Mouse (Mus musculus) CH12.LX (cell line): ENCODE results near the gene Nktr. TPM values are rescaled to one million over a fixed set of nuclear protein-coding genes. Genes with fewer than 3 reads are reported as not detected.

Experiments used
- DNase-seq: peaks from one replicate; pipeline ENCODE4 v3.0.0-alpha.2; 2013; ENCODE audit errors: extremely low read depth
- H3K27ac ChIP-seq: 2 replicates; pipeline ENCODE4 v1.5.1; 2012; ENCODE audit warnings: low read depth, mild to moderate bottlenecking, control low read depth, moderate library complexity; ENCODE audit not compliant: insufficient read depth
- H3K27me3 ChIP-seq: replicated peaks from 2 replicates; pipeline ENCODE3; 2012; ENCODE audit warnings: inconsistent platforms
- H3K36me3 ChIP-seq, 2 experiments: replicated peaks in 1 of 2; 2 replicates each; pipeline versions ENCODE3 to v1.6.1; 2012; ENCODE audit warnings: inconsistent platforms in 1 of 2, low read length in 1 of 2, mild to moderate bottlenecking in 1 of 2, mixed read lengths in 1 of 2, moderate library complexity in 1 of 2; ENCODE audit not compliant: control insufficient read depth in 1 of 2, insufficient read depth in 1 of 2
- H3K4me1 ChIP-seq, 2 experiments: 2 replicates each; pipeline ENCODE4 v1.6.1; 2012; ENCODE audit warnings: inconsistent platforms in 1 of 2, moderate library complexity in 1 of 2; ENCODE audit not compliant: insufficient read depth in 2 of 2, control insufficient read depth in 1 of 2
- H3K4me2 ChIP-seq: 2 replicates; pipeline ENCODE4 v1.6.1; 2012; ENCODE audit warnings: low read depth, mild to moderate bottlenecking, control low read depth; ENCODE audit not compliant: poor library complexity, insufficient read depth, severe bottlenecking
- H3K4me3 ChIP-seq, 3 experiments: fragments of 150-350 bp in 1 of 3; sonication (generic) in 1 of 3; replicated peaks in 1 of 3; 2 replicates each; pipeline versions ENCODE3 to v1.5.1; 2011 to 2012; ENCODE audit warnings: low read depth in 2 of 3, low read length in 2 of 3, mild to moderate bottlenecking in 2 of 3, moderate library complexity in 2 of 3, control low read depth in 1 of 3, improper control_type of control experiment in 1 of 3, inconsistent platforms in 1 of 3, mixed read lengths in 1 of 3; ENCODE audit not compliant: poor library complexity in 1 of 3
- H3K79me2 ChIP-seq: replicated peaks from 2 replicates; pipeline ENCODE4 v1.6.1; 2012; ENCODE audit warnings: mild to moderate bottlenecking, moderate library complexity; ENCODE audit not compliant: control insufficient read depth, poor library complexity, insufficient read depth, severe bottlenecking; ENCODE audit errors: extremely low read depth
- H3K9ac ChIP-seq: 2 replicates; pipeline ENCODE4 v1.6.1; 2012; ENCODE audit warnings: low read depth, mild to moderate bottlenecking, control low read depth, moderate library complexity; ENCODE audit not compliant: insufficient read depth
- H3K9me3 ChIP-seq: replicated peaks from 2 replicates; pipeline ENCODE3; 2012; ENCODE audit warnings: low read length, inconsistent platforms, mixed read lengths
- BHLHE40 ChIP-seq: IDR thresholded peaks from 2 replicates; pipeline ENCODE4 v1.6.1; 2011; ENCODE audit warnings: mild to moderate bottlenecking, low read depth, low read length, improper control_type of control experiment
- CHD1 ChIP-seq: IDR thresholded peaks from 2 replicates; pipeline ENCODE4 v1.6.1; 2012; ENCODE audit warnings: low read depth, low read length, improper control_type of control experiment, inconsistent platforms
- CHD2 ChIP-seq: IDR thresholded peaks from 2 replicates; pipeline ENCODE4 v1.6.1; 2011; ENCODE audit warnings: low read length, improper control_type of control experiment
- CTCF ChIP-seq, 2 experiments: IDR thresholded peaks in 1 of 2; conservative IDR thresholded peaks in 1 of 2; 2 replicates each; pipeline ENCODE4 v1.5.1; 2011 to 2012; ENCODE audit warnings: low read depth in 2 of 2, low read length in 2 of 2, improper control_type of control experiment in 1 of 2, inconsistent platforms in 1 of 2, mild to moderate bottlenecking in 1 of 2, moderate library complexity in 1 of 2
- ELF1 ChIP-seq: IDR thresholded peaks from 2 replicates; pipeline ENCODE4 v1.6.1; 2014; ENCODE audit warnings: low read depth, mild to moderate bottlenecking, inconsistent platforms, low read length, improper control_type of control experiment
- ETS1 ChIP-seq: conservative IDR thresholded peaks from 2 replicates; pipeline ENCODE4 v1.6.1; 2012; ENCODE audit warnings: low read depth, mild to moderate bottlenecking, inconsistent platforms, low read length, improper control_type of control experiment, moderate library complexity
- HCFC1 ChIP-seq: IDR thresholded peaks from 2 replicates; pipeline ENCODE4 v1.6.1; 2012; ENCODE audit warnings: low read depth, mild to moderate bottlenecking, inconsistent platforms, low read length, improper control_type of control experiment
- JUN ChIP-seq: IDR thresholded peaks from 2 replicates; pipeline ENCODE4 v1.6.1; 2011; ENCODE audit warnings: low read depth, mild to moderate bottlenecking, low read length, improper control_type of control experiment, moderate library complexity; ENCODE audit not compliant: insufficient read depth
- JUND ChIP-seq: conservative IDR thresholded peaks from 2 replicates; pipeline ENCODE4 v1.6.1; 2011; ENCODE audit warnings: low read depth, low read length, improper control_type of control experiment
- KAT2A ChIP-seq: IDR thresholded peaks from 2 replicates; pipeline ENCODE4 v1.6.1; 2012; ENCODE audit warnings: low read length, improper control_type of control experiment, inconsistent platforms; ENCODE audit not compliant: insufficient replicate concordance
- MAFK ChIP-seq: IDR thresholded peaks from 2 replicates; pipeline ENCODE4 v1.6.1; 2011; ENCODE audit warnings: low read length, improper control_type of control experiment; ENCODE audit not compliant: insufficient replicate concordance
- MAX ChIP-seq: IDR thresholded peaks from 2 replicates; pipeline ENCODE4 v1.6.1; 2011; ENCODE audit warnings: low read length, improper control_type of control experiment
- MEF2A ChIP-seq: IDR thresholded peaks from 2 replicates; pipeline ENCODE4 v1.6.1; 2014; ENCODE audit warnings: low read depth, mild to moderate bottlenecking, inconsistent platforms, low read length, improper control_type of control experiment, borderline replicate concordance
- MXI1 ChIP-seq: IDR thresholded peaks from 2 replicates; pipeline ENCODE4 v1.6.1; 2011; ENCODE audit warnings: mild to moderate bottlenecking, low read depth, low read length, improper control_type of control experiment
- NRF1 ChIP-seq: IDR thresholded peaks from 2 replicates; pipeline ENCODE4 v1.6.1; 2014; ENCODE audit warnings: low read depth, mild to moderate bottlenecking, inconsistent platforms, low read length, improper control_type of control experiment, moderate library complexity
- PAX5 ChIP-seq: IDR thresholded peaks from 2 replicates; pipeline ENCODE4 v1.6.1; 2012; ENCODE audit warnings: low read length, inconsistent platforms, mixed read lengths
- POLR2A ChIP-seq: IDR thresholded peaks from 2 replicates; pipeline ENCODE4 v1.6.1; 2011; ENCODE audit warnings: low read depth, mild to moderate bottlenecking, improper control_type of control experiment, low read length
- POLR2AphosphoS2 ChIP-seq: IDR thresholded peaks from 2 replicates; pipeline ENCODE4 v1.6.1; 2011; ENCODE audit warnings: low read depth, low read length, improper control_type of control experiment
- RCOR1 ChIP-seq: conservative IDR thresholded peaks from 2 replicates; pipeline ENCODE4 v1.6.1; 2012; ENCODE audit warnings: low read depth, mild to moderate bottlenecking, inconsistent platforms, low read length, improper control_type of control experiment
- TBP ChIP-seq: conservative IDR thresholded peaks from 2 replicates; pipeline ENCODE4 v1.6.1; 2011; ENCODE audit warnings: low read depth, low read length, improper control_type of control experiment
- TCF12 ChIP-seq: IDR thresholded peaks from 2 replicates; pipeline ENCODE4 v1.6.1; 2014; ENCODE audit warnings: low read depth, mild to moderate bottlenecking, inconsistent platforms, low read length, improper control_type of control experiment
- UBTF ChIP-seq: IDR thresholded peaks from 2 replicates; pipeline ENCODE4 v1.6.1; 2012; ENCODE audit warnings: low read depth, mild to moderate bottlenecking, inconsistent platforms, low read length, improper control_type of control experiment, moderate library complexity
- USF1 ChIP-seq: IDR thresholded peaks from 2 replicates; pipeline ENCODE4 v1.6.1; 2014; ENCODE audit warnings: low read depth, mild to moderate bottlenecking, inconsistent platforms, low read length, improper control_type of control experiment
- USF2 ChIP-seq: conservative IDR thresholded peaks from 2 replicates; pipeline ENCODE4 v1.6.1; 2011; ENCODE audit warnings: low read depth, low read length, improper control_type of control experiment
- ZKSCAN1 ChIP-seq: IDR thresholded peaks from 2 replicates; pipeline ENCODE4 v1.6.1; 2012; ENCODE audit warnings: low read depth, inconsistent platforms, low read length, improper control_type of control experiment, borderline replicate concordance
- ZMIZ1 ChIP-seq: IDR thresholded peaks from 2 replicates; pipeline ENCODE4 v1.6.1; 2012; ENCODE audit warnings: low read depth, mild to moderate bottlenecking, inconsistent platforms, low read length, improper control_type of control experiment
- ZNF384 ChIP-seq: IDR thresholded peaks from 2 replicates; pipeline ENCODE4 v1.6.1; 2012; ENCODE audit warnings: low read depth, low read length, improper control_type of control experiment, inconsistent platforms
- dilution Hi-C: fragments of 300-500 bp; cut with MboI; formaldehyde crosslinking; loops from 2 replicates; pipeline ENCODE4 v1.14.3; 2020; ENCODE audit warnings: low sequenced_read_pairs; ENCODE audit not compliant: extremely low pct_unique_long_range_greater_than_20kb, extremely low pct_ligation_motif_present
- in situ Hi-C: fragments of 300-500 bp; cut with MboI; formaldehyde crosslinking; loops from 3 replicates; pipeline ENCODE4 v1.14.3; 2019; ENCODE audit warnings: low sequenced_read_pairs, low pct_ligation_motif_present, low pct_unique_long_range_greater_than_20kb, mixed read lengths
- polyA plus RNA-seq: library from polyadenylated mRNA; unstranded; fragments of >175 nt; gene quantifications from 2 replicates; pipeline ENCODE4 v1.2.1, GENCODE M21; 2012; ENCODE audit warnings: low read depth; ENCODE audit not compliant: insufficient read length
- total RNA-seq, 2 experiments: library from RNA; depleted of rRNA; stranded (reverse); fragments of 300-350 nt in 1 of 2; fragments of >200 nt in 1 of 2; gene quantifications; 2 replicates each; pipeline ENCODE4 v1.2.3; 2012 to 2014

Gene Nktr
- total and polyA plus RNA-seq, 3 experiments: 31.0 to 65.0 (median 32.2) TPM

DNA sequence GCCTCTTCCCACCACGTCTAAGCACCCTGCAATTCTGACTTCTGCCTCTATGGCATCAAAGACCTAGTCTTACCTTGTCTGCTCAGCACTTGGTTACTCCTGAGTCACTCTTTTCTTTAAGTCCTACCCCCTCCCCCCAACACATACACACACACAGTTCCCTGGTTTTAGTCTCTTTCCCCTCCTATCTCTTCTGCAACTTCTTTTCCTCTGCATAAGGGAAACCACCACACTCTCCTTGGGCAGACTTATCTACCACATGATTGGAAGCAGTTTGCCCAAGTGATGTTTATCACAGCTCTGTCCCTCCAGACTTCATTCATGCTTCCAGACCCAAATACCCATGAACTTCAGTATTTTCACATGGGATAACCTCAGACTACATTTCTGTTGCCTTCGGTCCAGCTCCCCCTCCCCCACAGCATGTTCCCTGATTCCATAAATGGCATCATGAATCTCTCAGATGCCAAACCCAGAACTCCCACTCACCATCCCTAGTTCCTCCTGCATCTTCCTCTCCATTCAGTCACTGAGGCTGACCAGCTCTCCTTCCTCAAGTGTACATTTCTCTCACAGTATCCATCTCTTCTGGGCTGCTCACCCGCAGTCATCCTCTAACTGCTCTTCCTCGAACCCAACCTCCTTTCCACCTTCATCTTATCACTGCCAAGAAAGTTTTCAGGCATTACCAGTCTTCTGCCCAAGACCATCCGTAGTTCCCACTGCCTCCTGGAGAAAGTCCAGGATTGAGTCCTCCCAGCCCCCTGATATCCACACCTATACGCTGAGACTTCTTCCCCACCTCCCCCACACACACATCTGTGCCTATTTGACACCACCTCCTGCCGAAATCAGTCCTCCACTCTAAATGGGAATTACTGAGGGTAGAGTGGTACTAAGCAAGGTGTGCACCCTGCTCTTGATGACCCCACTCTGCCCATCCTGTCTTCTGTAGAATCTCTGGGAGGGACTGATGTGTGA is 10.2 kb upstream of the Nktr start:
- Histone ChIP-seq H3K4me1 (peaks cover 16 to 41% of the 10 kb centered on the region in 2 experiments), H3K79me2 (peaks cover 9% of the 10 kb centered on the region), H3K9me3 (no peaks in the 10 kb centered on the region), H3K36me3 (peaks cover 7 to 23% of the 10 kb centered on the region in 2 experiments), H3K4me2 (no peak overlapping the region), H3K27ac (no peak overlapping the region), H3K27me3 (no peaks in the 10 kb centered on the region), H3K9ac (no peak overlapping the region), H3K4me3 (no peak overlapping the region)
- in situ Hi-C loops (no loop called here), dilution Hi-C loops (no loop called here)
- no peak for DNase-seq
- TF ChIP-seq ZNF384: no peak
- TF ChIP-seq TBP: no peak
- TF ChIP-seq MAX: no peak
- no peak for TF ChIP-seq CTCF (conservative IDR thresholded peaks at IDR 0.05 in 1 of 2, IDR thresholded peaks at IDR 0.05 in 1 of 2; ENCODE audit: low read depth in 2 of 2, low read length in 2 of 2)
- TF ChIP-seq MXI1: no peak
- TF ChIP-seq TCF12: no peak
- no peak for TF ChIP-seq USF1
- TF ChIP-seq USF2: no peak
- TF ChIP-seq ELF1: no peak
- TF ChIP-seq ZKSCAN1: no peak
- no peak for TF ChIP-seq BHLHE40
- no peak for TF ChIP-seq NRF1
- no peak for TF ChIP-seq PAX5

DNA sequence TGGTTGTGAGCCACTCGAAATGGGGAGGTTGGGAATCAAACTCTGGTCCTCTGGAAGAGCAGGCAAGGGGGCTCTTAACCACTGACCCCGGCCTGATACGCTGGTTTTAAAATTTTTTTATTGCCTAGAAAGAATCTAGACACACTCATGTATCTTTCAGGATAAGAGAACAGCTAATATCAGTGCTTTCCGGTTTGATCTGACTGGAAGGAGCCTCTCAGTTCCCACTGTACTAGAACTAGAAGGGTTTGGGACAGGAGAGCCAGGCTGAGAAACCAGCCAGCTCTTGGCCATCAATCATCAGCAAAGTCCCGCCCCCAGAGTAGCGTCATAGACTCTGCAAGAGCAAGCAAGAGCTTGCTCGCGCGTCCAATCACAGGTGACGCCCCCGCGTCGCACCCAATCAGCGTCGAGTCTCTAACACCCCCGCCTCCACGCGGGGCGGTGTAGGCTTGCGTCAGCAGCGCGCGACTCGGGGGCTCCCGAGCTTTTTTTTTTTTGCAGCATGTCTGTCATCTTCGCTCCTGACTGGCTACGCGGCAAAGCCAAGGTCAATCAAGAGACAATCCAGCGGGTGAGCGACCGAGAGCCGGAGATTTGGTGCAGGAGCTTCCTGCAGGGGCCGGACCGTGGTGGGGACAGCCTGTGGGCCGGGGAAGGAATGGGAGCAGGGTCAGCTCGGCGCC is 8.9 kb upstream of the Nktr start, which contains the start of gene Ss18l2:
Gene Ss18l2, plus strand, starts transcription at position 432 of the 686 bp plus-strand sequence.
- Histone ChIP-seq H3K9ac (peak within 1 kb of the TSS; percentile 96), H3K4me2 (peak within 1 kb of the TSS; percentile 91), H3K4me3 (peak within 1 kb of the TSS; percentile 87 to 96 (median 94)), H3K9me3 (no peaks in the 10 kb centered on the region), H3K4me1 (peaks cover 13 to 35% of the 10 kb centered on the region in 2 experiments), H3K27me3 (no peaks in the 10 kb centered on the region), H3K36me3 (peaks cover 7 to 25% of the 10 kb centered on the region in 2 experiments), H3K27ac (peak within 1 kb of the TSS; percentile 65), H3K79me2 (peaks cover 9% of the 10 kb centered on the region)
- dilution Hi-C loops: no loop called here
- in situ Hi-C loops: no loop called here
- DNase-seq: peak; percentile 99
- TF ChIP-seq MAX (peak; percentile 86), MAFK (no peak), TBP (0 out of 2 replicates have a peak, but pooled peaks have one; percentile 47), ZKSCAN1 (no peak), POLR2A (peak; percentile 60), KAT2A (peak; percentile 67; the same call in 1 of the 2 replicates), UBTF (peak; percentile 65; the same call in 1 of the 2 replicates), ZMIZ1 (peak; percentile 51; the same call in 1 of the 2 replicates), ZNF384 (peak; percentile 99), USF2 (no peak), JUN (no peak), ETS1 (peak; percentile 36; the same call in 1 of the 2 replicates), CHD2 (peak; percentile 92), CHD1 (no peak), NRF1 (peak; percentile 57), JUND (0 out of 2 replicates have a peak, but pooled peaks have one; percentile 40), RCOR1 (no peak), POLR2AphosphoS2 (0 out of 2 replicates have a peak, but pooled peaks have one; percentile 49), MXI1 (peak; percentile 97), HCFC1 (peak; percentile 87), MEF2A (peak; percentile 75), BHLHE40 (0 out of 2 replicates have a peak, but pooled peaks have one; percentile 19)
